Mouse (Mus musculus): Measurements from ENCODE around the gene Zfand2b. TPM values are rescaled to one million over a fixed set of nuclear protein-coding genes. Genes with fewer than 3 reads are reported as not detected.

The Zfand2b gene
- polyA plus RNA-seq, 2 experiments, result 40.2 to 53.2 TPM

GRCm38 (mm10) chr1:75147411-75148135 lies 20.9 kb upstream of the Zfand2b start:
- DNase-seq (ENCODE audit: low spot score) (no peak), ATAC-seq (ENCODE audit: low FRiP score, low read depth) (no peak)
- no peaks in the 10 kb centered on the region for H3K9me3 ChIP-seq (ENCODE audit: control insufficient read depth, low read length)
- H3K36me3 ChIP-seq (ENCODE audit: control insufficient read depth, insufficient read depth, low read length), result peaks cover 51% of the 10 kb centered on the region
- peaks cover 6% of the 10 kb centered on the region; the same call in 1 of the 2 replicates for H3K4me1 ChIP-seq (ENCODE audit: control insufficient read depth, insufficient read depth, low read length)
- no peaks in the 10 kb centered on the region for H3K27me3 ChIP-seq (ENCODE audit: control insufficient read depth, insufficient read depth, low read length)
- H3K4me2 ChIP-seq (replicated peaks; ENCODE audit: low read depth, low read length, severe bottlenecking), result no peak overlapping the region
- no peak overlapping the region for H3K9ac ChIP-seq (ENCODE audit: low read depth, low read length, severe bottlenecking)
- H3K27ac ChIP-seq (replicated peaks; ENCODE audit: low read depth, low read length), result no peak overlapping the region
- H3K4me3 ChIP-seq (replicated peaks; ENCODE audit: low read length), result no peak overlapping the region
- no peak for TF ChIP-seq POLR2A (IDR thresholded peaks at IDR 0.05; ENCODE audit: borderline replicate concordance, extremely low read depth, insufficient read depth, insufficient read length)
- WGBS, result 81% methylated on average over 7 of the region's 7 CpGs

GRCm38 (mm10) chr1:75148727-75149126 lies 19.7 kb upstream of the Zfand2b start:
- H3K4me3 ChIP-seq (replicated peaks; ENCODE audit: low read length), result no peak overlapping the region
- H3K27me3 ChIP-seq (ENCODE audit: control insufficient read depth, insufficient read depth, low read length), result no peaks in the 10 kb centered on the region
- no peaks in the 10 kb centered on the region for H3K9me3 ChIP-seq (ENCODE audit: control insufficient read depth, low read length)
- TF ChIP-seq POLR2A (IDR thresholded peaks at IDR 0.05; ENCODE audit: borderline replicate concordance, extremely low read depth, insufficient read depth, insufficient read length), result no peak
- DNase-seq (ENCODE audit: low spot score), result no peak
- peaks cover 4% of the 10 kb centered on the region; the same call in 1 of the 2 replicates for H3K4me1 ChIP-seq (ENCODE audit: control insufficient read depth, insufficient read depth, low read length)
- 93% methylated on average over 4 of the region's 4 CpGs for WGBS
- H3K9ac ChIP-seq (ENCODE audit: low read depth, low read length, severe bottlenecking), result no peak overlapping the region
- peaks cover 51% of the 10 kb centered on the region for H3K36me3 ChIP-seq (ENCODE audit: control insufficient read depth, insufficient read depth, low read length)
- H3K27ac ChIP-seq (replicated peaks; ENCODE audit: low read depth, low read length), result no peak overlapping the region
- H3K4me2 ChIP-seq (replicated peaks; ENCODE audit: low read depth, low read length, severe bottlenecking), result no peak overlapping the region
- no peak for ATAC-seq (ENCODE audit: low FRiP score, low read depth)

GRCm38 (mm10) chr1:75155837-75156236 lies 12.6 kb upstream of the Zfand2b start:
- Histone ChIP-seq H3K27me3 (ENCODE audit: control insufficient read depth, insufficient read depth, low read length) (no peaks in the 10 kb centered on the region), H3K9ac (ENCODE audit: low read depth, low read length, severe bottlenecking) (no peak overlapping the region), H3K9me3 (ENCODE audit: control insufficient read depth, low read length) (no peaks in the 10 kb centered on the region), H3K4me2 (replicated peaks; ENCODE audit: low read depth, low read length, severe bottlenecking) (no peak overlapping the region), H3K4me1 (ENCODE audit: control insufficient read depth, insufficient read depth, low read length) (no peaks in the 10 kb centered on the region), H3K27ac (replicated peaks; ENCODE audit: low read depth, low read length) (no peak overlapping the region), H3K36me3 (ENCODE audit: control insufficient read depth, insufficient read depth, low read length) (no peaks in the 10 kb centered on the region), H3K4me3 (replicated peaks; ENCODE audit: low read length) (no peak overlapping the region)
- ATAC-seq (ENCODE audit: low FRiP score, low read depth), result no peak
- TF ChIP-seq POLR2A (IDR thresholded peaks at IDR 0.05; ENCODE audit: borderline replicate concordance, extremely low read depth, insufficient read depth, insufficient read length), result no peak
- WGBS, result 74% methylated on average over 3 of the region's 3 CpGs
- DNase-seq (ENCODE audit: low spot score), result no peak

- no peak for TF ChIP-seq POLR2A (IDR thresholded peaks at IDR 0.05; ENCODE audit: borderline replicate concordance, extremely low read depth, insufficient read depth, insufficient read length)
- Histone ChIP-seq H3K4me1 (ENCODE audit: control insufficient read depth, insufficient read depth, low read length) (no peaks in the 10 kb centered on the region), H3K27ac (replicated peaks; ENCODE audit: low read depth, low read length) (no peak overlapping the region), H3K9me3 (ENCODE audit: control insufficient read depth, low read length) (no peaks in the 10 kb centered on the region), H3K4me3 (replicated peaks; ENCODE audit: low read length) (no peak overlapping the region), H3K36me3 (ENCODE audit: control insufficient read depth, insufficient read depth, low read length) (no peaks in the 10 kb centered on the region), H3K27me3 (ENCODE audit: control insufficient read depth, insufficient read depth, low read length) (no peaks in the 10 kb centered on the region), H3K4me2 (replicated peaks; ENCODE audit: low read depth, low read length, severe bottlenecking) (no peak overlapping the region), H3K9ac (ENCODE audit: low read depth, low read length, severe bottlenecking) (no peak overlapping the region)
- DNase-seq (ENCODE audit: low spot score) (no peak), ATAC-seq (ENCODE audit: low FRiP score, low read depth) (no peak)
Measured at GRCm38 (mm10) chr1:75158990-75159389, 9.5 kb upstream of the Zfand2b start.

- H3K4me3 ChIP-seq (replicated peaks; ENCODE audit: low read length), result no peak overlapping the region
- no peak for TF ChIP-seq POLR2A (IDR thresholded peaks at IDR 0.05; ENCODE audit: borderline replicate concordance, extremely low read depth, insufficient read depth, insufficient read length)
- H3K9me3 ChIP-seq (ENCODE audit: control insufficient read depth, low read length), result no peaks in the 10 kb centered on the region
- no peak overlapping the region for H3K4me2 ChIP-seq (replicated peaks; ENCODE audit: low read depth, low read length, severe bottlenecking)
- no peak overlapping the region for H3K9ac ChIP-seq (ENCODE audit: low read depth, low read length, severe bottlenecking)
- DNase-seq (ENCODE audit: low spot score) (no peak), ATAC-seq (ENCODE audit: low FRiP score, low read depth) (no peak)
- no peaks in the 10 kb centered on the region for H3K36me3 ChIP-seq (ENCODE audit: control insufficient read depth, insufficient read depth, low read length)
- H3K4me1 ChIP-seq (ENCODE audit: control insufficient read depth, insufficient read depth, low read length), result no peaks in the 10 kb centered on the region
- H3K27me3 ChIP-seq (ENCODE audit: control insufficient read depth, insufficient read depth, low read length), result no peaks in the 10 kb centered on the region
- 72% methylated on average over 5 of the region's 5 CpGs for WGBS
- H3K27ac ChIP-seq (replicated peaks; ENCODE audit: low read depth, low read length), result no peak overlapping the region
Measured at GRCm38 (mm10) chr1:75159540-75160255, 8.7 kb upstream of the Zfand2b start.

All from limb, embryonic 14.5 days (tissue).